Mouse (Mus musculus): Measurements from ENCODE around the gene Vps37b.

DNA sequence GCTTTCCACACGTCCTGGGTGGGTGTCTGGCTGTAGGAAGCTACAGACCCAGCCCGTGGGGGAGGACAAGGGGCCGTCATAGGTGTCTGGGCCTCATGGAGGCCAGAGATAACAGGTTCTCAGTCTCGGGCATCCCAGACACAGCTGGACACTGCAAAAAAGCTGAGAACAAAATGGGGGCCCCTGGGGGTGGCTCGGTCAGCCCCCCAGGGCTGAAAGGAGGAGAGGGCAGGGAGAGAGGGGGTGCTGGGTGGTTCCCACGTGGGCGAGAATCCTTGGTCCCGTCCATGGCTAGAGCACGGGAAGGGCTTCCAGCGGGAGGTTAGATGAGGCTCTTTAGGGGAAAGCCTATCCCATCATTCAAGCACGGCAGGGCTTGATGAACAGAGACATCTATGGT is 49.2 kb downstream of the Vps37b start:
- TF ChIP-seq CTCF (IDR thresholded peaks at IDR 0.05; ENCODE audit: borderline replicate concordance, insufficient read depth, low read length), result no peak
- TF ChIP-seq POLR2A (IDR thresholded peaks at IDR 0.05; ENCODE audit: low read depth, low read length), result no peak

Data from embryonic fibroblast, embryonic 13.5 days (primary cell).